Mouse (Mus musculus): ENCODE measurements around the gene Tmem156.

DNA sequence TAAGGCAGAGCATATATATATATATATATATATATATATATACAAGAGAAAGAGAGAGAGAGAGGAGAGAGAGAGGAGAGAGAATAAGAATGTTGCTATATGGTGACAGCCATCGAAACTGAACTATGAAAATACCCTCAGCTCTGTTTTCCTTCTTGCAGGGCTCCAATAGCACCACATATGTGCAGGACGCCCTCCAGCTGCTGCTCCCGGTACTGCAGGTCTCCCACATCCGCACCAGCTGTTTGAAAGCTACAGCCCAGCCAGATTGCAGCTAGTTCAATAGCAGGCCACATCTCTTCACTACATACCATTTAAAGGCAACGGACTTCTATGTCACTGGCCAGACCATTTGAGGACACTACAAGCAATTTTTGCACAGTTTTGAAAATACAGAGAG is 51.5 kb downstream of the Tmem156 start:
- TF ChIP-seq CTCF (IDR thresholded peaks at IDR 0.05; ENCODE audit: control insufficient read depth, insufficient read depth, insufficient read length): no peak
- no peak for TF ChIP-seq MYOG (IDR thresholded peaks at IDR 0.05; ENCODE audit: control insufficient read depth, extremely low read depth, insufficient read length)
- TF ChIP-seq MAX (IDR thresholded peaks at IDR 0.05): no peak
- TF ChIP-seq FOSL1 (IDR thresholded peaks at IDR 0.05; ENCODE audit: insufficient read depth, low read length, poor library complexity, severe bottlenecking): no peak
- TF ChIP-seq CEBPB (IDR thresholded peaks at IDR 0.05; ENCODE audit: low read depth): no peak
- TF ChIP-seq USF1 (IDR thresholded peaks at IDR 0.05; ENCODE audit: low read depth): no peak
